Mouse (Mus musculus): ENCODE data around the gene Sorbs1. TPM values are rescaled to one million over a fixed set of nuclear protein-coding genes. Genes with fewer than 3 reads are reported as not detected.

Sorbs1 gene
- polyA plus RNA-seq, 1 experiment = 38.8 TPM

- H3ac ChIP-seq (ENCODE audit: control insufficient read depth, insufficient read length) = peak overlapping the region; percentile 18
- no peaks in the 10 kb centered on the region for H3K27me3 ChIP-seq (ENCODE audit: control insufficient read depth, insufficient read depth, insufficient read length)
- H3K4me3 ChIP-seq = peak overlapping the region; percentile 75
- peak overlapping the region; percentile 93 for H3K4me2 ChIP-seq (ENCODE audit: low read depth)
- H3K36me3 ChIP-seq (ENCODE audit: control insufficient read depth, insufficient read depth) = no peaks in the 10 kb centered on the region
- peaks cover 17% of the 10 kb centered on the region for H3K79me2 ChIP-seq (ENCODE audit: control insufficient read depth, insufficient read depth)
- TF ChIP-seq MYOD1 (IDR thresholded peaks at IDR 0.05; ENCODE audit: control insufficient read depth in 1 of 3, insufficient read length in 2 of 3, low read depth in 2 of 3) = no peak
- no peak for TF ChIP-seq TCF3 (IDR thresholded peaks at IDR 0.05; ENCODE audit: insufficient read length, low read depth)
- TF ChIP-seq SRF (IDR thresholded peaks at IDR 0.05; ENCODE audit: control insufficient read depth, insufficient read length, low read depth) = no peak
Measured at GRCm38 (mm10) chr19:40512500-40513421, 818 bp downstream of the Sorbs1 start.

DNA sequence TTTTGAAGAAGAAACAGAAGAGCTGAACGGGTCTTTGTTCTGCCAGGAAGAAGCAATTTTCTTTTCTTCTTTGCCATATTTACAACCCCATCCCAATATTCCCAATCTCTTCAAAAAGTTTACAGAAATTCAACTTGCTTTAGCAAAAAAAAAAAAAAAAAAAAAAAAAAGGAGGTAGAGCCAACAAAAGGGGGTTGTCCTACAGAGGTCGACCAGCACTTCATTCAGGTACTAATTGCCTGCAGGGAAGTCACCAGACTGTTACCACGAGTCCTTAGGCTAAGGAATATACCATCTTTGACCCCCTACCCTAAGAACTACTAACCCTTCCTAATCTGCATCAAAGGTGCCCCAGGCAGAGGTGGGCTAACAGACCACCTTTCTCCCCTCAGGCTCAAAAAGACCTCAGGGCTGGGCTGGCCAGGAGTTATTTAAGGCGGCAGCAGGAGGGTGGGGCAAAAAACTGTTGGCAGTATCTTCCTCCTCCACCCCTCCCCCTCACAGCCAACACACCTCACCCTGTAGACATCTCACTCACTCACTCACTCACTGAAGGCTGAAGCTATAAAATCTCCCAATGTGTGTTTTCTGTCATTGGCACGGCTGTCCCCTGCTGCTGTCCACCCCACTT, 1.8 kb downstream of the Sorbs1 start:
- peak overlapping the region; percentile 75 for H3K4me3 ChIP-seq
- H3K4me2 ChIP-seq (ENCODE audit: low read depth) = peak overlapping the region; percentile 93
- TF ChIP-seq POLR2AphosphoS2 (IDR thresholded peaks at IDR 0.05; ENCODE audit: insufficient read length, low read depth) (no peak), POLR2A (IDR thresholded peaks at IDR 0.05; ENCODE audit: insufficient read length, low read depth) (no peak), E2F4 (IDR thresholded peaks at IDR 0.05; ENCODE audit: insufficient read depth) (no peak), MYOD1 (IDR thresholded peaks at IDR 0.05; ENCODE audit: control insufficient read depth in 1 of 3, insufficient read length in 2 of 3, low read depth in 2 of 3) (no peak), TCF3 (IDR thresholded peaks at IDR 0.05; ENCODE audit: insufficient read length, low read depth) (no peak), TCF12 (IDR thresholded peaks at IDR 0.05; ENCODE audit: insufficient read depth, poor library complexity, severe bottlenecking) (no peak), USF1 (IDR thresholded peaks at IDR 0.05; ENCODE audit: low read depth) (no peak), SRF (IDR thresholded peaks at IDR 0.05; ENCODE audit: control insufficient read depth, insufficient read length, low read depth) (no peak), REST (IDR thresholded peaks at IDR 0.05; ENCODE audit: insufficient read depth, insufficient read length) (no peak), CEBPB (IDR thresholded peaks at IDR 0.05; ENCODE audit: insufficient read depth, poor library complexity, severe bottlenecking) (no peak), MYOG (IDR thresholded peaks at IDR 0.05; ENCODE audit: control insufficient read depth in 1 of 3, insufficient read depth in 1 of 3, insufficient read length in 2 of 3, low read depth in 2 of 3) (no peak), MAX (IDR thresholded peaks at IDR 0.05; ENCODE audit: low read depth) (no peak)
- peaks cover 18% of the 10 kb centered on the region for H3K79me2 ChIP-seq (ENCODE audit: control insufficient read depth, insufficient read depth)
- no peaks in the 10 kb centered on the region for H3K36me3 ChIP-seq (ENCODE audit: control insufficient read depth, insufficient read depth)
- no peaks in the 10 kb centered on the region for H3K27me3 ChIP-seq (ENCODE audit: control insufficient read depth, insufficient read depth, insufficient read length)
- peak overlapping the region; percentile 18 for H3ac ChIP-seq (ENCODE audit: control insufficient read depth, insufficient read length)

- Histone ChIP-seq H3K4me2 (ENCODE audit: low read depth) (peak overlapping the region; percentile 93), H3ac (ENCODE audit: control insufficient read depth, insufficient read length) (no peak overlapping the region), H3K4me3 (no peak overlapping the region), H3K36me3 (ENCODE audit: control insufficient read depth, insufficient read depth) (no peaks in the 10 kb centered on the region), H3K27me3 (ENCODE audit: control insufficient read depth, insufficient read depth, insufficient read length) (no peaks in the 10 kb centered on the region), H3K79me2 (ENCODE audit: control insufficient read depth, insufficient read depth) (peaks cover 25% of the 10 kb centered on the region)
- TF ChIP-seq POLR2A (IDR thresholded peaks at IDR 0.05; ENCODE audit: insufficient read length, low read depth) (no peak), TCF3 (IDR thresholded peaks at IDR 0.05; ENCODE audit: insufficient read length, low read depth) (no peak), MYOG (IDR thresholded peaks at IDR 0.05; ENCODE audit: control insufficient read depth in 1 of 3, insufficient read depth in 1 of 3, insufficient read length in 2 of 3, low read depth in 2 of 3) (no peak), REST (IDR thresholded peaks at IDR 0.05; ENCODE audit: insufficient read depth, insufficient read length) (no peak), MAX (IDR thresholded peaks at IDR 0.05; ENCODE audit: low read depth) (no peak), TCF12 (IDR thresholded peaks at IDR 0.05; ENCODE audit: insufficient read depth, poor library complexity, severe bottlenecking) (no peak), POLR2AphosphoS2 (IDR thresholded peaks at IDR 0.05; ENCODE audit: insufficient read length, low read depth) (no peak), USF1 (IDR thresholded peaks at IDR 0.05; ENCODE audit: low read depth) (no peak), CEBPB (IDR thresholded peaks at IDR 0.05; ENCODE audit: insufficient read depth, poor library complexity, severe bottlenecking) (no peak), E2F4 (IDR thresholded peaks at IDR 0.05; ENCODE audit: insufficient read depth) (no peak), MYOD1 (IDR thresholded peaks at IDR 0.05; ENCODE audit: control insufficient read depth in 1 of 3, insufficient read length in 2 of 3, low read depth in 2 of 3) (no peak), SRF (IDR thresholded peaks at IDR 0.05; ENCODE audit: control insufficient read depth, insufficient read length, low read depth) (no peak)
Measured at GRCm38 (mm10) chr19:40511100-40511439, 2.5 kb downstream of the Sorbs1 start.

- H3K4me2 ChIP-seq (ENCODE audit: low read depth) = peak overlapping the region; percentile 93
- no peak for TF ChIP-seq POLR2AphosphoS2 (IDR thresholded peaks at IDR 0.05; ENCODE audit: insufficient read length, low read depth)
- no peak for TF ChIP-seq USF1 (IDR thresholded peaks at IDR 0.05; ENCODE audit: low read depth)
- TF ChIP-seq REST (IDR thresholded peaks at IDR 0.05; ENCODE audit: insufficient read depth, insufficient read length) = no peak
- no peak for TF ChIP-seq SRF (IDR thresholded peaks at IDR 0.05; ENCODE audit: control insufficient read depth, insufficient read length, low read depth)
- no peak for TF ChIP-seq TCF3 (IDR thresholded peaks at IDR 0.05; ENCODE audit: insufficient read length, low read depth)
- TF ChIP-seq E2F4 (IDR thresholded peaks at IDR 0.05; ENCODE audit: insufficient read depth) = no peak
- TF ChIP-seq CEBPB (IDR thresholded peaks at IDR 0.05; ENCODE audit: insufficient read depth, poor library complexity, severe bottlenecking) = no peak
- TF ChIP-seq TCF12 (IDR thresholded peaks at IDR 0.05; ENCODE audit: insufficient read depth, poor library complexity, severe bottlenecking) = no peak
- TF ChIP-seq MYOD1 (IDR thresholded peaks at IDR 0.05; ENCODE audit: control insufficient read depth in 1 of 3, insufficient read length in 2 of 3, low read depth in 2 of 3) = no peak
- TF ChIP-seq POLR2A (IDR thresholded peaks at IDR 0.05; ENCODE audit: insufficient read length, low read depth) = no peak
- TF ChIP-seq MYOG (IDR thresholded peaks at IDR 0.05; ENCODE audit: control insufficient read depth in 1 of 3, insufficient read depth in 1 of 3, insufficient read length in 2 of 3, low read depth in 2 of 3) = no peak
- no peak for TF ChIP-seq MAX (IDR thresholded peaks at IDR 0.05; ENCODE audit: low read depth)
- peaks cover 28% of the 10 kb centered on the region for H3K79me2 ChIP-seq (ENCODE audit: control insufficient read depth, insufficient read depth)
- H3K27me3 ChIP-seq (ENCODE audit: control insufficient read depth, insufficient read depth, insufficient read length) = no peaks in the 10 kb centered on the region
- H3ac ChIP-seq (ENCODE audit: control insufficient read depth, insufficient read length) = no peak overlapping the region
- H3K36me3 ChIP-seq (ENCODE audit: control insufficient read depth, insufficient read depth) = no peaks in the 10 kb centered on the region
- H3K4me3 ChIP-seq = no peak overlapping the region
Measured at GRCm38 (mm10) chr19:40510387-40511099, 3.0 kb downstream of the Sorbs1 start.

Measured in myocyte (in vitro differentiated cells).